Mouse (Mus musculus): ENCODE results near the gene Cdk6. TPM values are rescaled to one million over a fixed set of nuclear protein-coding genes. Genes with fewer than 3 reads are reported as not detected.

The Cdk6 gene
- total and polyA plus RNA-seq, 3 experiments, result 40.4 to 171 (median 50.8) TPM

- no peak for TF ChIP-seq POLR2AphosphoS2 (IDR thresholded peaks at IDR 0.05; ENCODE audit: low read depth, low read length)
Observed at GRCm38 (mm10) chr5:3342771-3343565, 1.7 kb downstream of the Cdk6 start (continued).

GRCm38 (mm10) chr5:3343566-3344080 lies 2.3 kb downstream of the Cdk6 start:
- peaks cover 0 to 15% of the 10 kb centered on the region in 2 experiments; a peak in 2 of 4 replicates for H3K4me1 ChIP-seq (ENCODE audit: control insufficient read depth in 1 of 2, insufficient read depth in 2 of 2)
- peaks cover 2% of the 10 kb centered on the region for H3K9me3 ChIP-seq (replicated peaks; ENCODE audit: low read length)
- TF ChIP-seq SIN3A (IDR thresholded peaks at IDR 0.05; ENCODE audit: low read length) (peak; percentile 74; the same call in 1 of the 2 replicates), ELF1 (IDR thresholded peaks at IDR 0.05; ENCODE audit: low read depth, low read length) (no peak), ZMIZ1 (IDR thresholded peaks at IDR 0.05; ENCODE audit: low read depth, low read length) (no peak), POLR2AphosphoS2 (IDR thresholded peaks at IDR 0.05; ENCODE audit: low read depth, low read length) (peak; percentile 37; the same call in 1 of the 2 replicates), NELFE (IDR thresholded peaks at IDR 0.05; ENCODE audit: low read depth, low read length) (peak; percentile 12; the same call in 1 of the 2 replicates), ETS1 (conservative IDR thresholded peaks at IDR 0.05; ENCODE audit: low read depth, low read length) (peak; percentile 23), MAZ (IDR thresholded peaks at IDR 0.05; ENCODE audit: low read depth, low read length) (peak; percentile 58), USF1 (IDR thresholded peaks at IDR 0.05; ENCODE audit: low read depth, low read length) (no peak), UBTF (IDR thresholded peaks at IDR 0.05; ENCODE audit: low read depth, low read length) (peak; percentile 21; the same call in 1 of the 2 replicates), PAX5 (IDR thresholded peaks at IDR 0.05; ENCODE audit: low read length) (no peak), MYC (IDR thresholded peaks at IDR 0.05; ENCODE audit: low read depth, low read length) (0 out of 2 replicates have a peak, but pooled peaks have one; percentile 33), ZNF384 (IDR thresholded peaks at IDR 0.05; ENCODE audit: low read depth, low read length) (no peak), GABPA (IDR thresholded peaks at IDR 0.05; ENCODE audit: insufficient replicate concordance, low read depth, low read length) (no peak), RCOR1 (conservative IDR thresholded peaks at IDR 0.05; ENCODE audit: low read depth, low read length) (peak; percentile 22; the same call in 1 of the 2 replicates), POLR2A (IDR thresholded peaks at IDR 0.05; ENCODE audit: low read depth, low read length) (no peak), MAFK (IDR thresholded peaks at IDR 0.05; ENCODE audit: insufficient replicate concordance, low read length) (no peak), ZKSCAN1 (IDR thresholded peaks at IDR 0.05; ENCODE audit: borderline replicate concordance, low read depth, low read length) (no peak), MEF2A (IDR thresholded peaks at IDR 0.05; ENCODE audit: borderline replicate concordance, low read depth, low read length) (peak; percentile 20; the same call in 1 of the 2 replicates), IRF4 (IDR thresholded peaks at IDR 0.05; ENCODE audit: low read depth, low read length) (peak; percentile 47; the same call in 1 of the 2 replicates), SMC3 (IDR thresholded peaks at IDR 0.05; ENCODE audit: low read depth, low read length) (peak; percentile 14), CHD2 (IDR thresholded peaks at IDR 0.05; ENCODE audit: low read length) (peak; percentile 74), MXI1 (IDR thresholded peaks at IDR 0.05; ENCODE audit: low read depth, low read length) (peak; percentile 69), MAX (IDR thresholded peaks at IDR 0.05; ENCODE audit: low read length) (no peak; the same call in 1 of the 2 replicates), CTCF (conservative IDR thresholded peaks at IDR 0.05 in 1 of 2, IDR thresholded peaks at IDR 0.05 in 1 of 2; ENCODE audit: low read depth in 2 of 2, low read length in 2 of 2) (peak in 1 of 2 experiments; percentile 15; a peak in 1 of 4 replicates), CHD1 (IDR thresholded peaks at IDR 0.05; ENCODE audit: low read depth, low read length) (no peak), USF2 (conservative IDR thresholded peaks at IDR 0.05; ENCODE audit: low read depth, low read length) (no peak), JUN (IDR thresholded peaks at IDR 0.05; ENCODE audit: insufficient read depth, low read depth, low read length) (no peak), JUND (conservative IDR thresholded peaks at IDR 0.05; ENCODE audit: low read depth, low read length) (no peak), BHLHE40 (IDR thresholded peaks at IDR 0.05; ENCODE audit: low read depth, low read length) (peak; percentile 87), RAD21 (IDR thresholded peaks at IDR 0.05; ENCODE audit: low read depth, low read length) (no peak; the same call in 1 of the 2 replicates), TCF12 (IDR thresholded peaks at IDR 0.05; ENCODE audit: low read depth, low read length) (no peak)
- in situ Hi-C loops (cut with MboI; ENCODE audit: low pct_ligation_motif_present, low pct_unique_long_range_greater_than_20kb, low sequenced_read_pairs), result loop anchor here (10.0 kb wide), 1 partner anchor 151 kb away; no protein-coding TSS in a partner anchor
- peak; percentile 62 for DNase-seq (ENCODE audit: extremely low read depth)
- no peaks in the 10 kb centered on the region for H3K27me3 ChIP-seq (replicated peaks)
- peak overlapping the region; percentile 95 for H3K9ac ChIP-seq (ENCODE audit: insufficient read depth, low read depth)
- H3K79me2 ChIP-seq (replicated peaks; ENCODE audit: control insufficient read depth, extremely low read depth, insufficient read depth, poor library complexity, severe bottlenecking), result peaks cover 52% of the 10 kb centered on the region
- dilution Hi-C loops (cut with MboI; ENCODE audit: extremely low pct_ligation_motif_present, extremely low pct_unique_long_range_greater_than_20kb, low sequenced_read_pairs), result no loop called here
- H3K36me3 ChIP-seq (replicated peaks in 1 of 2; ENCODE audit: control insufficient read depth in 1 of 2, insufficient read depth in 1 of 2, low read length in 1 of 2), result peaks cover 2 to 6% of the 10 kb centered on the region in 2 experiments
- peak overlapping the region; percentile 59 to 100 (median 71) for H3K4me3 ChIP-seq (replicated peaks in 1 of 3; ENCODE audit: low read depth in 2 of 3, low read length in 2 of 3, poor library complexity in 1 of 3)
- H3K27ac ChIP-seq (ENCODE audit: insufficient read depth, low read depth), result peak overlapping the region; percentile 97
- 0 out of 2 replicates have a peak overlapping the region, but pooled peaks have one; percentile 64 for H3K4me2 ChIP-seq (ENCODE audit: insufficient read depth, low read depth, poor library complexity, severe bottlenecking)

Measured in CH12.LX (cell line).